Mouse (Mus musculus) kidney, adult 2 months (tissue): ENCODE measurements at regions not wholly inside any gene's neighbourhood (a gene's known extent, or its start where the extent isn't known, plus 50 kb on each side); places are given as distances from the start of the nearest gene placed in this dataset.

Experiments used
- DNase-seq: peaks from one replicate; pipeline ENCODE4 v3.0.0; 2021
- H3K27ac ChIP-seq: fragments of 200-500 bp; 2 replicates; pipeline ENCODE4 v1.5.1; 2012; ENCODE audit warnings: low read depth, low read length, control low read depth, inconsistent platforms; ENCODE audit not compliant: insufficient read depth
- H3K27me3 ChIP-seq: fragments of 200-500 bp; replicated peaks from 2 replicates; pipeline ENCODE4 v1.6.1; 2012; ENCODE audit warnings: mild to moderate bottlenecking, moderate library complexity, low read length, inconsistent platforms; ENCODE audit not compliant: control insufficient read depth, insufficient read depth
- H3K36me3 ChIP-seq: fragments of 200-500 bp; 2 replicates; pipeline ENCODE4 v1.6.1; 2012; ENCODE audit warnings: mild to moderate bottlenecking, moderate library complexity, low read length, inconsistent platforms; ENCODE audit not compliant: control insufficient read depth, insufficient read depth
- H3K4me1 ChIP-seq: fragments of 200-500 bp; 2 replicates; pipeline ENCODE4 v1.6.1; 2011; ENCODE audit warnings: low read length; ENCODE audit not compliant: control insufficient read depth, insufficient read depth
- H3K4me3 ChIP-seq: fragments of 200-500 bp; 2 replicates; pipeline ENCODE4 v1.5.1; 2011; ENCODE audit warnings: mild to moderate bottlenecking, low read depth, low read length, control low read depth; ENCODE audit not compliant: insufficient read depth
- CTCF ChIP-seq: fragments of 200-500 bp; conservative IDR thresholded peaks from 2 replicates; pipeline ENCODE4 v1.5.1; 2011; ENCODE audit warnings: low read depth, mild to moderate bottlenecking, control low read depth, low read length, moderate library complexity, mixed read lengths; ENCODE audit not compliant: insufficient read depth, insufficient read length
- POLR2A ChIP-seq: fragments of 200-500 bp; IDR thresholded peaks from one replicate; pipeline ENCODE4 v1.6.1; 2011; ENCODE audit warnings: low read depth, low read length, control low read depth
- WGBS: fragments of 180-500 bp; shearing (Covaris S2); methylation state at CpG from one replicate; pipeline ENCODE4 v1.1.7; 2018; 5-methylcytosine and 5-hydroxymethylcytosine counted together

DNA sequence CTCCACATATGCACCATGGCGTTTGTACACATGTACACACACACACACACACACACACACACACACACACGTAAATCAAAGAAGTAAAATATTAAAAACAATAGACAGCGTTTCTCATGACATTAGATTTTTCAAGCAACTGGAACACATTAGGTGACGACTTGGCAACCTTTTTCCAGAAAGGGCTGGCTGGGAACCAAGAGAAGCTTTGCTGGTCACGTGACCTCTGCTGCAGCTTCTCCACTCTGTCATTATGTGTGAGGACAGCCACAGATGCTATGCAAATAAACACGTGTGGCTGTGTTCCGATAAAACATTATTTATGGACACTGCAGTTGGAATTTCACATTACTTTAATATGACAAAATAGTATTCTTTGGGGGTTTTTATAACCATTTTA is 124.3 kb downstream of the Slc38a6 start:
- Histone ChIP-seq H3K27me3 (no peaks in the 10 kb centered on the region), H3K4me1 (no peaks in the 10 kb centered on the region), H3K27ac (no peak overlapping the region), H3K4me3 (no peak overlapping the region), H3K36me3 (no peaks in the 10 kb centered on the region)
- WGBS, result 37% methylated on average over 7 of the region's 7 CpGs
- TF ChIP-seq CTCF, result no peak
- TF ChIP-seq POLR2A, result no peak
- peak; percentile 78 for DNase-seq

DNA sequence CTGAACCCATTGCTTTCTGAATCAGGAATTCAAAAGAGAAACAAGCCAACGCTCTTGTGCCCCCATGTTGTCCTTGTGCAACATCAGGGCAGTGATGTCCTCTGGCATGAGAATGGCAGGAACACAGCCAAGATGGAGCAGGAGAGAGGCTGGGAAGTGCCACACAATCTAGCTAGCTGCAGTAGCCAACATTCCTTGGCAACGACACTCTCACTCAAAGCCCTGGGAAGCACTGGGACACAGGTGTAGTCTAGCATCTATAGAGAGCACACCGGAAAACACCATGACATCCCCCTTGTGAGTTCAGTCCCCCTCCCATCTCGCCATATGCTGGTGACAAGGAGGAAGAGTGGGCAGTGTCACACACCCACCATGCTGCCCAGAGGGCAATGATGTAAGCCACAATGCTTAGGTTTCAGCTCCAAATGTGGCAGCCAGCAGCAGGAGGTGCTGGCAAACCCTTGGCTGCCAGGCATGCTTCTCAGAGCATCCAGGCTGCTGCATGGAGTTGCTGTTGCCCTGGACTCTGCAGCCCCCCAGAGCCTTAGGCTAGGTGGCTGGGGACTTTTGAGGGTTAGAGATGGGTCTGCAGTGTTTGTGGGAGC is 123.0 kb downstream of the Slc38a6 start:
- 0 out of 2 replicates have a peak, but pooled peaks cover under 1% of the 10 kb centered on the region for H3K4me1 ChIP-seq

DNA sequence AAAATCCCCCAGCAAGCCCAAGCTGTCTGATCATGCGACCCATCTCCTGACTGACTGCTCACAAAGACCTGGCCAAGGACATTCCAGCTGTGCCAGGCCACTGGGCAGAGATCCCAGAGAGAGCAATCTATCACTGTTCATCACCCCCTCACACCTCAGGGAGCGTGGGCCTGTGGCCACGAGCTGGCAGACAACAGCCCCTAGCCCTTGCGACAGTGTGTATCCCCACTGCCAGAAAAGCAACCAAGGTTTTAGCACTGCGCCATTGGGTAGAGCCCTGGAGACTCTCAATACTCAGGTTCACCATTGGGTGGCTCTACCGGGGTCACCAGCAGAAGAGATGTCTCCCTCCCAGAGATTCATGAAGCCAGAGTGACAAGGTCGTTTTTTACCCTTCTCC is 122.0 kb downstream of the Slc38a6 start:
- DNase-seq, result peak; percentile 72
- H3K27ac ChIP-seq, result no peak overlapping the region
- TF ChIP-seq CTCF (no peak), POLR2A (no peak)

More for the DNA sequence above, 123.0 kb downstream of the Slc38a6 start:
- no peaks in the 10 kb centered on the region for H3K27me3 ChIP-seq
- H3K36me3 ChIP-seq, result no peaks in the 10 kb centered on the region
- no peak for TF ChIP-seq CTCF
- no peak for TF ChIP-seq POLR2A
- H3K27ac ChIP-seq, result no peak overlapping the region
- H3K4me3 ChIP-seq, result no peak overlapping the region
- WGBS, result 81% methylated on average over 4 of the region's 4 CpGs
- DNase-seq, result peak; percentile 26

DNA sequence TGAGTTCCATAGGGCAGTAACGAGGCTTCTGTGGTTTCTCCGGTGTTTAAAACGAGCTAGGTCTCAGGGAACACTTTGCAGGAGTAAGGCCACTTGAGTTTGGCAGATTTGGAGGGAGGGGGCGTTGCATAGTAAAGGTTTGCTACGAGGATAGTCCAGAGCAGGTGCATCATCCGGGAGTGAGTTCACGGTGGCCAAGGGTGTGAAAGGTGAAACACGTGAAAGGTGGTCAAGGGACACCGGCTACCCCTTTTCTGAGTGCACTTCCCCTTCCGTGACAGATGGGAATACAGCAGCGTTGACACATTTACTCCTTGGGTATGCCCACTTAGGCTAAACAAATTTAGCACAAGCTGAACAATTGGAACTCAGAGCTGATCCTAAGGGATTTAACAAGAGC is 121.6 kb downstream of the Slc38a6 start:
- Histone ChIP-seq H3K4me3 (no peak overlapping the region), H3K27ac (no peak overlapping the region), H3K27me3 (no peaks in the 10 kb centered on the region), H3K4me1 (peaks cover 5% of the 10 kb centered on the region; the same call in 1 of the 2 replicates), H3K36me3 (no peaks in the 10 kb centered on the region)
- WGBS, result 72% methylated on average over 11 of the region's 11 CpGs
- TF ChIP-seq CTCF (no peak), POLR2A (no peak)
- no peak for DNase-seq

More for the DNA sequence above, 122.0 kb downstream of the Slc38a6 start:
- Histone ChIP-seq H3K27me3 (no peaks in the 10 kb centered on the region), H3K36me3 (no peaks in the 10 kb centered on the region), H3K4me3 (no peak overlapping the region), H3K4me1 (peaks cover 5% of the 10 kb centered on the region; the same call in 1 of the 2 replicates)
- WGBS, result 59% methylated on average over 7 of the region's 7 CpGs

DNA sequence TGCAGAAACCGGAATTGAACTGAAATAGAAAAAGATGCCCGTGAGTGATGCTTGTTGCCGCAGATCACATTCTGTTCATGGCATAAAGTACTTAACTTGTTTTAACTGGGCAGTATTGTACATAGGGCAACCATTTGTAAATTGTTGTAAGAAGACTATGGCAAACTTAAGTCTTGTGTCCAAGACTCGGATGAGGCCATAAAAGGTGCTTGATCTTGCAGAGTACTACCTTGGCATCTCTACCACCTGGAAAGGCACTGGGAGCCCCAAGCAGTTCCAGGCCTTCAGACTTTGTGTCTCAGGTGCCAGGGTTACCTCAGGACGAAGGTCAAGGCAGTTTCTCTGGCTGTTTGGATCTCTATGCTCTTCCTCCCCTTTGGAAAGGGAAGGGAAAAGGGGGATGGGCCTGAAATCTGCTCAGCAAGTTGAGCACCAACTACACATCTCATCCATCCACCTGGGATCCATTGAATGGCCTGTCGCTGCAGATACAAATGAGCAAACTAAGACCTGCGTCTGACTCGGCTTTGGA is 120.0 kb downstream of the Slc38a6 start:
- H3K27ac ChIP-seq, result no peak overlapping the region
- H3K4me3 ChIP-seq, result no peak overlapping the region
- TF ChIP-seq POLR2A (no peak), CTCF (no peak)
- peak; percentile 34 for DNase-seq
- H3K36me3 ChIP-seq, result no peaks in the 10 kb centered on the region
- H3K4me1 ChIP-seq, result peaks cover 5% of the 10 kb centered on the region; the same call in 1 of the 2 replicates
- no peaks in the 10 kb centered on the region for H3K27me3 ChIP-seq
- WGBS, result 85% methylated on average over 8 of the region's 8 CpGs

DNA sequence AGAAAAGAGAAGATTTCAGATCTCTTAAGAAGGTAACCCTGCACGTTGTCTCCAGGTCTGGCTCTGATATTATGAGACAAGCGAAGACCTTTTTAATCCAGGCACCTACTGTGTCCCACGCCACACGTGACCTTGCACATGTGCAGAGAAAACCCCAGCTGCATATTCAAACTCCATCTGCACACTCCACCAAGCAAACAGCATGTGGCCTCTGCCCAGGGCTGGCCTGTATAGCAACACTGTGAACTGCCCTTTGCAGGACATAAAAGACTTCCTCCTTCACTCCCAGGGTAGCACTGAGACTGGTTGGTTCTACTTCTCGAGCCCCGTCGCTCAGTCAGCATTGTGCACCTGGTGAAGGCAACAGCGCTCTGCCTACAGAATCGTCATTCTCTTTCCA is 119.0 kb downstream of the Slc38a6 start:
- H3K27me3 ChIP-seq, result no peaks in the 10 kb centered on the region
- WGBS, result 80% methylated on average over 9 of the region's 9 CpGs
- H3K4me1 ChIP-seq, result peaks cover 5% of the 10 kb centered on the region; the same call in 1 of the 2 replicates
- no peak for TF ChIP-seq POLR2A
- TF ChIP-seq CTCF, result no peak
- H3K27ac ChIP-seq, result no peak overlapping the region
- no peak for DNase-seq
- no peak overlapping the region for H3K4me3 ChIP-seq
- H3K36me3 ChIP-seq, result no peaks in the 10 kb centered on the region

DNA sequence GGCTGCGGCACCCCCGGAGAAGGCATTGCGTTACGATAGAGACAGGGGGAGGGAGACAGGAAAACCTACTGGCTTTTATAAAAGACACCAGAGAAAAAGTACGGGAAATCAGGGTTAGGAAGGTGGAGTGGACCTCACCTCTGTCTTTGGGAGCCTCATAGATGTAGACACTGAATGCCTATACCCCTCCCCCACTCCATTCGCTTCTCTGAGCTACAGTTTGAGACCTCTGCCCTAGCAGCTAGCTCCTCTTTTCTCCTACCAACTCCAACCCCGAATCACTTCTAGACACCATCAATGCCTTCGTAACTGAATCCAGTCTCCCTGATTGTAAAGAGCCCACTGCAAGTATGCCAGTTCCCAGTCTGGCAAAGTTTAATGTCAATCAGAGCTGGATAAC is 118.5 kb downstream of the Slc38a6 start:
- Histone ChIP-seq H3K27ac (no peak overlapping the region), H3K27me3 (no peaks in the 10 kb centered on the region), H3K4me1 (peaks cover 5% of the 10 kb centered on the region; the same call in 1 of the 2 replicates), H3K4me3 (no peak overlapping the region), H3K36me3 (no peaks in the 10 kb centered on the region)
- no peak for DNase-seq
- 78% methylated on average over 8 of the region's 8 CpGs for WGBS
- TF ChIP-seq POLR2A (no peak), CTCF (no peak)
